Mouse (Mus musculus) monocyte, adult 59 days (primary cell): Measurements from ENCODE around the gene Itpripl2. TPM values are rescaled to one million over a fixed set of nuclear protein-coding genes. Genes with fewer than 3 reads are reported as not detected.

Experiments
- total RNA-seq, 2 experiments: library from RNA; stranded (reverse); gene quantifications; one replicate each; pipeline ENCODE4 v1.2.4; 2023

Itpripl2 gene
- total RNA-seq, result 10 to 100 TPM; 29.8 to 31.9 TPM

GRCm38 (mm10) chr7:118491431-118492147, at the start of gene Itpripl2:
Gene Itpripl2 (minus strand): TSS chr7:118491975.

GRCm38 (mm10) chr7:118533178-118533578, 41.4 kb upstream of the Itpripl2 start, which contains the start of gene Coq7:
Gene Coq7 (minus strand): TSS chr7:118533356.

GRCm38 (mm10) chr7:118448134-118448967, 43.4 kb downstream of the Itpripl2 start, which contains the start of gene Syt17:
Gene Syt17 (minus strand): TSS chr7:118448222.

Other genes with a start within 250 kb of the Itpripl2 start
- gene Smg1, start 248.3 kb downstream of the Itpripl2 start, total RNA-seq, result 100 to 1,000 TPM; 109 to 112 TPM
- gene Syt17, start 43.8 kb downstream of the Itpripl2 start, total RNA-seq, result not detected
- 1 to 10 TPM; 6.2 to 8.8 TPM for gene Coq7, start 41.4 kb upstream of the Itpripl2 start, total RNA-seq
- not detected for gene Tmc7, start 92.8 kb upstream of the Itpripl2 start, total RNA-seq
- not detected for gene Tmc5, start 105.3 kb upstream of the Itpripl2 start, total RNA-seq
- 10 to 100 TPM; 30.6 to 35.7 TPM for gene Gde1, start 213.8 kb upstream of the Itpripl2 start, total RNA-seq
- 1 to 10 TPM; 2.0 to 3.5 TPM for gene Ccp110, start 220.6 kb upstream of the Itpripl2 start, total RNA-seq
- 10 to 100 TPM; 72.6 to 72.7 TPM for gene Vps35l, start 248.3 kb upstream of the Itpripl2 start, total RNA-seq